Mouse (Mus musculus) hindlimb bud, embryonic 11.5 days (tissue): Measurements from ENCODE around the gene Kif1c.
"Not testable (repeated sequence)": the region's sequence is repeated elsewhere in the genome, so short reads cannot be mapped to it uniquely, and the experiment has no call there.

Experiments
- DNase-seq: peaks from one replicate; pipeline ENCODE4 v3.0.0-alpha.2; 2012; ENCODE audit warnings: low read depth, low spot score; ENCODE audit errors: extremely low spot score

Kif1c gene

DNA sequence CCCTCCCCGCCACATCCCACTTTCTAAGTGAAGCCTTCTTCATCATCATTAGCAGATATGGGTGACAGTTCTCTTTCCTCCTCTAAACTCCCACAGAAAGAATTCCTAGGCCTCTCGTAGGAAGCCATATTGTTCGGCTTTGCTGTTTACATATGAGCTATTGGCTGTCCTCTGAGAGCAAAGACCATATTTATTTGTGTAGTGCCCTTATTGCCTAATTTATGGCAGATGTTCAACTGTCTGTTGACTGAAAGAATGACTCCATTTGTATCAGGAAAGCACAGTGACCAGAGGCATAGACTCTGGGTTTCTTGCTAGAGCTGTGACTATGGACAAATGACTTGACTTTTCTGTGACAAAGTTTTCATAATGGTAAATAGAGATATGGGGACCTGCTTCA is 41.3 kb downstream of the Kif1c start:
- DNase-seq, result no peak

DNA sequence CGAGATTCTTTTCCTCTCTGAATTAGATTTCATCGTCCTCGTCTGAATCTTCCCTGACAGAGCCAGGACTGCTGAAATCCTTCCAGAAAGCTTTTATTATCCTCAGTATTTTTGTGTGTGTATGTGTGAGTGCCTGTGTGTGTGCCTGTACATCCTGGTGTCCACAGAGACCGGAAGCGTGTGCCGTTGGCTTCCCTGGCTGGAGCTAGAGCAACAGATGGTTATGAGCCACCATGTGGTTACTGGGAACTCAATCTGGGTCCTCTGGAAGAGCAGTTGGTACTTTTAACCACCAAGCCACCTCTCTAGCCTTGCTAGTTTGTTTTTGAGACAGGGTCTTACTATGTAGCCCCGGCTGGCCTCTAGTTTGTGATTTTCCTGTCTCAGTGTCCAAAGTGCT is 41.8 kb downstream of the Kif1c start:
- DNase-seq, result no peak

DNA sequence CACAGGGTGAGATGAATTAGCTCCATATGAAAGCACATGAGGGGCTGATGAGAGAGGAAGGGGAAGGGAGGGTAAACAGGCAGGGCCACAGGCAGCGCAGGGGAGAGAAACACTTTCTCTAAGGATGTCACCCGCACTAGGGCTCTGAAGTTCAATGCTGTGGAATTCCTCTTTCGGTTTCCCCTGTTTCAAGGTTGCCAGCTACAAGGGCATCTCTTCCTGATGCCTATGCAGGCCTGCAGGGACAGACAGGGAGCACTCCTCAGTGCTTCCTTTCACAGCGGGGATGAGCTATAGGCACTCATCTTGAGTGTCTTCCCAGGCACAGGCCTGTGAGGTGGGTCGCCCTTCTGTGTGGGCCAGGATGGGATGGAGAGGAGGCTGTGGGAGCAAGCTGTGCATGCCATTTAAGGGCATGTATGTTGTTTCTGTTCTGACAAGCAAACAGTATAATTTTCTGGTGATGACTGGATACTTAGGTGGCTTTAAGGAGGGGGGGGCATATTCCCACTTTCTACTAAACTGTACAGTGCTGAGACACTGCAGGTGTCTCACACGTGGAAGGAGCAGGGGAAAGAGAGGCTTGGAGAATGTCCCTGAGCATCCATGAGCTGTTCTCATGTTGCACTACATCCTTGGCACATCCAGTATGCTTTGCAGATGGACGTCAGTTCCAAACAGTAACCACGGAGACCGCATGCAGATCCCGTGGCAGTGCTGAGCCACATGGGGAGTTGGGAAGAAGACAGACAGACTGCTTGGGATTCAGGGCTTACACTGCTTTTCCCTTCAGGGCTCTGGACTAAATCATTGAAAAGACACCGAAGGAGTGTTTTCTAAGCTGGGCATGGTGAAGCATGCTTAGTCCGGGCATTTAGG is 42.5 kb downstream of the Kif1c start:
- no peak for DNase-seq

DNA sequence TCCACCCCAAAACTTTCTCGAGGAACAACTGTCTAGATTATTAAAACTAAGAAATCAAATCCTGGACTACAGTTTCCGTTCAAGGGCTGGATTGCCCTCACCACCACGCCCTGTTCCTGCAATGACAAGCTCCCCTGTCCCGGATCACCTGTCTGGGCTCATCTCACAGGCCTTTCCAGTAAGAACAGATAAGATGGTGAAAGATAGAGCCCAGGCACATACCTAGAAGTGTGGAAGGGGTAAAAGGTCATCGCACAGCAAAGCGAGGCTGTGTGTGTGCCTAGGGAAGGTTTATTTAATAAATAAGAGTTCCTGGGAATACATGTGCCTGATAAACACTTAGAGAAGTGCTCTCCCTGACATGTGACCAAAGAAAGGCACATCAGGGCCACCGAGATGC is 45.3 kb downstream of the Kif1c start:
- DNase-seq, result no peak

DNA sequence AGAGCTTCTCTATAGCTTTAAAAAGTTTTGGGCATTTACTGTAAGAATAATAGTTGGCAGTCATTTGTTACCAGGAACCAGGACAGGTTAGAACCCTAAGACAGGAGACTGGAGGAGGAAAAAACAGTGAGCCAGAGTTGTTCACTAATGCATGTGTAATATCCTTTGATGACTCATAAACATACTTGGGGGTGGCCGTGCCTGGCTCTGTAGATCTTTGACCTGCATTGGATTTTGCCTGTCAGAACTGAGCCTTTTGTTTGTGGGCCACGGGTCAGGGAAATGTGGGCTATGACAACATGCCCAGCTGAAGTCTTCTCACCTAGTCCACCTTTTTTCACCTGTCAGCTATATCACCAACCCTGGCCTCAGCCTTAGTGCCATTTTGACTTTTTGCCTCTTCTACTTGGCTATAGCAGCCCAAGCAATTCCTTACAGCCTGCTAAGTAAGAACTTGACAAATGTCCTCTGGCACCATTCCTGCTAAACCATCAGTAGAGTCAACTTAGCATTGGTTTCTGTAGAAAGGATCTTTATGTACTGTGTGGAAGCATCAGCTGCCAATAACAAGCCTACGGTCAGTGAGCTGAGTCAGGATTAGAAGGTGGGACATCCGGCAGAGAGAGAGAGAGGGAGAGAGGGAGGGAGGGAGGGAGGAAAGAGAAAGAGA is 47.7 kb downstream of the Kif1c start:
- no peak for DNase-seq

DNA sequence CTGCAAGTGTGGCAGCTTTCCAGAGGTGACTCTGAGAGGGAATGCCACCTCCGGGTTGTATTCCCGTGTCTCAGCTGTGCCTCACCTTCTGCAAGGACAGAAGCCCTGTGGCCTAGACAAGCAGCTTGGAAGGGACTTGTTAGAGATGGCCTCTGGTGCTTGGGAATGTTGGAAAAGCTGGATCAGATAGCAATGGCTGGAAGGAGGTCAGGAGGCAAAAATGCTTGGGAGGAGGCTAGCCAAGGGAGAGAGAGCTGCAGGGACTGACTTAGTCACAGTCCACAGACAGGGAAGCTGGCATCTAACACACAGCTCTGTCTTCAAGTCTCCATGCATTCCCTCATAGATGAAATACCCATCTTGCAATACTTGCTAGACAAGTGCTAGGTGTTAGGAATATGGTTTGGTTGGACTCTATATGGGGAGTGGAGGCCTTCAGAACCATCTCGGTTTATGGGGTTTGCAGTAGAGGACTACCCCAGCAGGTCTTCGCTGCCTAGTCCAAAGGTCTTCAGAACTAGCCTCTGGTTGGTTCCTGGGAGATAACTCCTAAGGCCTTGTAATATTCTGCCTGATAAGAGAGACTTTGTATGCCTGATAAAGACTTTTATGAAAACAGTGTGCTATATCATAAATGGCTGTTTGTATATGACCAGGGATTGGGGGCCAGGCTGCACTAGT is 52.1 kb downstream of the Kif1c start:
- DNase-seq, result no peak

DNA sequence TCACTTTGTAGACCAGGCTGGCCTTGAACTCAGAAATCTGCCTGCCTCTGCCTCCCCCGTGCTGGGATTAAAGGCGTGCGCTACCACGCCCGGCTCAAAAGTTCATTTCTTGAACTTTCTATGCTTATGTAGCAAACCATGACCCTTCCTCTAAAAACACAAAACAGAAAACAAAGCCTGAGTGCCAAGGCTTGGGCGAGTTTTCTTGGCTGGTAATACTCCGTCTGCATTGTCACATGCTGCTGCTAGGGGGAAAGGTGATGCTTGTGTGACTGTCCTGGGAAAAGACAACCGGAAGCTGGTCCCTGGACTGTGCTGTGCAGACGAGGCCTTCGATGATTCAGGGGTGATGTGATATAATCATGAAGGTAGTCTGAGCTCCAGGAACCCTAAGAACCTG is 52.8 kb downstream of the Kif1c start:
- no peak for DNase-seq

DNA sequence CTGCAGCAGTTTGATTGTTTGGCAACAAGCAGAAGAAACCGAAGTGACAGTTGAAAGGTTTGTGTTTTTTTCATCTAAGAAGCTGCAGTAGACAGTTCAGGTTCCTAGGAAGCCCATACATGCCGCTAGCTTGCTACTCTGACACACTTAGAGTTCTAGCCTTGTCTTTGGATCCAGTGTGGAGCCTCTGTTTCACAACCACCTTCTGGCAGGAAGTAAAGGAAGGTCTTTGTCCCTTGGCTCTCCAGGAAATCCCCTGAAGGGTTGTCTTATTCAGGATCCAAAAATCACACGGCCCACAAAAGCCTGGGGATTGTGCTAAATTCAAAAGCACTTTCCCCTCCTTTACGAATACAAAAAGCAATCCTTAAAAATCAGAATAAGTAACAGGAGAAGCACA is 54.1 kb downstream of the Kif1c start:
- DNase-seq, result no peak

DNA sequence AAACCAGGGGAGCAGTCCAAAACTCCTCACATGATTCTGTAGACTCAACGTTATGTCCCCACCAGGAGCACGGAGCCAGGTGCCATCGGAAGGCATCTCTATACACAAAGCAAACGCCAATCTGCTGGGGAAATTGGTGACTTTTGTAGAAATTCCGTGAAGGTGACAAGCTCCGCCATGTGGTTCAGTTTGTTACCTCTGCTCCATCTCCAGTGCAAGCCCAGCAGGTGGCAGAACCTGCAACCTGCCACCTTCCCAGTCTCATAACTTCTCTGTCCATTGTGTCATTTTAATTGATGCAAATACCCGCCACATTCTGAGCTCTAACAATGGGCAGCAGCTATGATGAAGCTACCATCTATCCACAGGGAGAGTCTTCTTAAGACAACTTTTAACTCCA is 54.6 kb downstream of the Kif1c start:
- DNase-seq, result no peak

DNA sequence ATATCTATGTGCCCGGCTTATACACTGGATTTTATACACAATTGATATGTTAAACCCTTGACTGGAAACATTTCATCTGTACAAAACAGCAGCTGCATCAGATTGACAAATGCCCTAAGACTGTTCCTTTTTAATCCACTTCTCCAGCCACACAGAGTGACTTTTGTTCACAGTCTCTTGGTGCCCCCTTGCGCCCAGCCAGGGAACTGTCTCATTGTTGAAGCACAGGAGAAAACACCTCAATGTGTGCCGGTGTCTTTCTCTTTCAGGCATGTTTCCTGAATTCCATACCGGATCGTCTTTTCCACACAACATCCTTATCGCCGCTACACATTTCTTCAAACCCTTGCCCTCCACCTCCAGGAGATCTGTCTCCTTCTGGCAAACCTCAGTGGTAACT is 55.3 kb downstream of the Kif1c start:
- DNase-seq, result no peak

DNA sequence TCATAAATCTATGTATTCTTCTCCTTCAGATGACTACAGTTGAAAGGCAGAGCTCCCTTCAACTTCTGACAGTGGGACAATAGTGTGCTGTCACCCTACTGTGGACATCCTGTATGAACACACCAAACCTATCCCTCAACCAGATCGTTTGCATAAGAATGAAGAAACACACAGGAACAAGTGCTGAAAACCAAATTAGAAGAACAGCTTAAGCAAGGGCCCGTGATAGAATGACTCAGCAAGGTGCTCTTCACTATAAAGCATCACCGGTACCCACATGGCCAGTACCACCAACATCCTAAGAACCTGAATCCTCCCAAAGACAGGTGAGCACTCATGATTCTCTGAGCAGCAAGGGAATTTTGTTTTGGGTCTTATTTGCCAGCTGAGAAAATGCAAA is 60.1 kb downstream of the Kif1c start:
- not testable (repeated sequence) for DNase-seq

DNA sequence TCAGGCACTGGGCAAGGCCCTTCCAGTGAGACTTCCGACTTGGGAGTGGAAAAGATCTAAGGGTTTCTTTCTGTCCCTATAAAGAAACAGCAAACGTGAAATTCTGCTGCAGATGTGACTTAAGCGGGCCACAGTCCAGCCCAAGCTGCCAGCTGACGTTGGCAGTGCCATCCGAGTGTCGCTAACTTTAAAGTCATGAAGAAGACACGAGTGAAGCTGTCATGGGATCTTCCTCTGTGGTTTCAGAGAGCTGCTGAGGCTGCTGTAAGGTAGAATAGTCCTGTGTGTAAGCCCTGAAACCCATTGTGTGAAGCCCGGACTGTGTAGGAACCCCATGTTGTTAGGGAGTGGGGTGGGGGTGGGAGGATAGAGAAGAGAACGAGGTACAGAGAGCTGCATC is 62.3 kb downstream of the Kif1c start:
- DNase-seq, result no peak

DNA sequence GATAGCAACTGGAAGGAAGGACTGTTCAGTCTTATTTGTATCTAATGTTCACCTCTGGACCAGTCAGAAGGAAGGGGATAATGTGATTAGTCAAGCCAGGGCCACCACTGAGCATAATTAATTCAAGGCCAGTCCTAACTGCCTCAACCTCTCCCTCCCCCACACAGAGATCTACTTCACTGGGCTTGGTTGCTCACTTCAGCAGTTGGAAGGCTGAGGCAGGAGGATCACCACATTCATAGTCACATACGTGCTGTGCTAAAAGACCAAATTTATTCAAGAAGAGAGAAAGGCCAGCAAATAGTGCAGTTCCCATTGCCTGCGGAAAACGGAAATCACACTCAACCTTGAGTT is 63.2 kb downstream of the Kif1c start:
- DNase-seq, result no peak

DNA sequence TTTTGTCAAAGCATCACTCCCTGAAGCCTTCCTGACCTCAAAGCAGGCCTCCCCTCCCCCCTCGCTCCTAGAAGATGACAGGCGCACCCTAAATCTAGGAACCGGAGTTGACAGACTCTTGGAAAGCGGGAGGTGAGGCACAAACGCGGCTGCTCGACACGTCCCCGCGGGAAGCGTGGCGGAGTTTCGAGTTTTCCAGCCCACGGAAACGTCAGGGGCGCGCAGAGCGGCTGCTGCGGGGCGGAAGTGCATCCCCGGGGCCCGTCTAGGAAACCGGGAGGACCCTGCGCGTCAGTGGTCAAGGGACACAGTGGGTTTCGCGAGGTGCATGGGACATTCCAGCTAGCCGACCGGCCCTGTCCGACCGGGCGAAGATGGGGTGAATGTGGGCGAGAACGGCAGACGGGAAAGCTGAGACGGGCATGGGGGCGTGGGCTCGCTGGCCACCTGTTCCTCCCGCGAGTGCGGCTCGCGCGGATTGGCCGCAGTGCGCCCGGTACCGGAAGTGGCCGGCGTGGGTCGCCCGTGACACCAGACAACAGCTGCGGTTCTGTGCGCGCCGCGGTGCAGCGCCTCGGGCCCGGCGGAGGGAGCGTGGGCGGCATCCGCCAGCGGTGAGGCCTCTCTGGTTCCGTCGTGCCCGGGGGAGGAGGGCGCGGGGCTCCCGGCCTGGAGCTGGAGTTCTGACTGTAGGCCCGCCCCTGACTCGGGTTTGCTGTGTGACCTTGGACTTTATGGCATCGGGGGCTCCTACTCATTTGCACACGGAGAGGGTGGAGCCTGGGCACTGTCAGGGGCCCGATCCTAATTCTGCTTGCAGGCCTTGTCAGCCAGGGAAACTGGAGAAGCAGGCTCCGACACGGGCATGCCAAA is 63.8 kb downstream of the Kif1c start, which contains the start of gene Zfp3:
Gene Zfp3, plus strand, starts transcription at position 274 of the 873 bp plus-strand sequence.
- DNase-seq, result no peak

DNA sequence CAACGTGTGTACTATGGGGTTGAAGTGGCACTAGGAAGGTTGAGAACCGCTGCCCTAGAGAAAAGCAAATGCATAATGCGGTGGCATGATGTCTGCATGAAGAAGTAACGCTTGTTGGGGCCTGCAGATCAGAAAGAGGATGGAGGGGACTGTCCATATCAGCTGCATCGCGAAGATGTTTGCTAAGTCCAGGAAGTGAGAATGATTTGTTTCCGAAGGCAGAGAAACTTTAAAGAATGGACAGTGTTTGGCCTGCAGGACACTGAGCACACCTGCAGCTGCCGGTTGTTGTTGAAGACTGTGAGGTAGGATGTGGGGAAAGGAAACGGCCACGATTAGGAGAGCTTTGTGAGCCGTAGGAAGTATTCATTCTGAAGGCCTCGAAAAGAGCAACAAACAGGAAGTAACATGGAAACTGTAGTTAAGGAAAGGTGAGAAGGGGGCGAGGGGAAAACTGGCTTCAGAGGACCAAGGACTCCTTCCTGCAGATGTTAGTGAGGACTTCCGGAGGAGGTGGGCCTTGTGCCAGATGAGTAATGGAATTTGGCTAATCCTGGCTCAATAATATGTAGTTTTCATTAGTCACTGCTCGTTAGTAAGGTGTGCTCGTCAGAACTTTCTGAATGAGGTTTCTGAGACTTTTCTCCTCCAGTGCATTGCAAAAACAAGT is 65.6 kb downstream of the Kif1c start:
- DNase-seq, result no peak

DNA sequence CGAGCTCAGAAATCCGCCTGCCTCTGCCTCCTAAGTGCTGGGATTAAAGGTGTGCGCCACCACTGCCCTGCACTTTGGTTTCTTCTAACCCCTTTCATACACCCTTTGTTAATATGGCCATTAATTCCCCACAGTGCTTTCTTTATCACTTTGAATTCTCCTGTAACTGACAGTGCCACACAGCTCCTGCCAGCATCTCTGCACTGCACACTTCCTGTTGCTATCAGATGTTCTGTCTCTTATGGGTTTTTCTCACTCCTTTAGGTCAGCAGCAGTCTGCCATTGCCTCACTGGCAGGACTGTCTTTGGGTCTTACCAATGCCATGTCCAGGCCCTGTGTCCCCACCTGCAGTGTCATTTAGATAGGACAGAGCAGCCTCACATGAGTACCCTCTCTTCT is 70.5 kb downstream of the Kif1c start:
- DNase-seq, result no peak

DNA sequence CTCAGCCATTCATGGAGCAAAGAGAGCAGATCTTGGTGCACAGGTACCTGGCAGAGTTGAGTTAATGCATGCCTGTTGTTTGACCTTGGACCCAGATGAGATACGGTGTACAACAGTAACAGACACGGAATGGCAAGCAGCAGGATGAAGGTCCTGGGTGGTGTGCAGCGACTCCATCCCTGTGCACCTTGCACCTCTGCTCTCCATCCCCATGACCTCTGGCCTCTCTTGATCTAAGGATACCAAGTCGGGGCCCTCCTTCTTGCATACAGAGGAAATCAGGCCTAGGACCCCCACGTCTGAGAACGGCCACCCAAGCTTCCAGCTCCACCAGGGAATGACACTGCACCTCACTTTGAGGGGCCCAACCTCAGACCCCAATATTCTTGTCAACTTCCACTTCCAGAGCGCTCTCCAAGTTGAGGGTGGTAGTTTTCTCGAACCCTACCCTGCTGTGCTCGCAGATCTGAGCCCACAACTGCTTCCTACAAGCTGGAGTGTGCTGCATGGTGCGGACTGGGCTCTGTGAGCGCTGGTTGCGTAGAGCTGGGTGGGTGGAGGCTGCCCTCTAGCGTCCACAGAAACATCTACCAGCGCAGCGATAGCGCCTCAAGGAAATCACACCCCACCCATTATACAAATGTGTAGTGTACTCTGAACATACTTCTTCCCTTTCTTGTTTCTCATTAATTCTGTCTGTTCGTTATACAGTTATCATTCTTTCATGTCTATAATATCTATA is 76.7 kb downstream of the Kif1c start:
- DNase-seq, result no peak

DNA sequence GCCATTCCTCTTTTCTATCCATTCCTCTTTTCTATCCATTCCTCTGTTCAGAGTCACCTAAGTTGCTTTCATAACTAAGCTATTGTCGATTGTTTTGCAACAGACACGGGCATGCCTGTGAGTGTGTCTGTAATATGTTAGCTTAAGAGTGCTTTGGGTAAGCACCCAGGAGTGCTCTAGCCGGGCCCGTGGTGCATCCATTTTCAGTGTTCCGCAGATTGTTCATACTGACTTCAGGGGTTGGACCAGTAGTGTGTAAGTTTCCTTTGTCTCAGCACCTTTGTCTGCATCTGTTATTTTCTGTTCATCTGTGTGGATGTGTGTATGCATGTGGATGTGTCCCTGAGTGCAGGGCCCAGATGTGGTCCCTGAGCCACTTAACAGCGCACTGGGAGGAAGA is 77.3 kb downstream of the Kif1c start:
- DNase-seq, result no peak

DNA sequence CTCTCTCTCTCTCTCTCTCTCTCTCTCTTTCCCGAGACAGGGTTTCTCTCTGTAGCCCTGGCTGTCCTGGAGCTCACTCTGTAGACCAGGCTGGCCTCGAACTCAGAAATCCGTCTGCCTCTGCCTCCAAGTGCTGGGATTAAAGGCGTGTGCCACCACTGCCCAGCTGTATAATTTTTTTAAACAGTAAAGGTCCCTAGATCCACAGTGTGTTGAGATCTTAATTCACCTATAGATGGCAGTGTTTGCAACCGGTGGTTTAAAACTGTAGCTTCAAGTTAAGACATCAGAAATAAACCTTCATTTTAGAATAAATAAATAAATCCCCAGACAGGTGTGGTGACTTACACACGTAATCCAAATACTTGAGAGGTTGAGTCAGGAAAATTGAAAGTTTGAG is 77.7 kb downstream of the Kif1c start:
- DNase-seq, result not testable (repeated sequence)
